Mouse (Mus musculus) megakaryocyte, embryonic 14.5 days (primary cell): ENCODE measurements around the gene 1190005I06Rik. TPM values are rescaled to one million over a fixed set of nuclear protein-coding genes. Genes with fewer than 3 reads are reported as not detected.
A peak's percentile ranks its signal among the peaks of the same experiment; 100 is the strongest.

Experiments used
- H3K27me3 ChIP-seq: replicated peaks from 2 replicates; pipeline ENCODE3; 2012; ENCODE audit warnings: inconsistent platforms
- H3K36me3 ChIP-seq: replicated peaks from 2 replicates; pipeline ENCODE3; 2012; ENCODE audit warnings: low read length, inconsistent platforms, mixed read lengths
- H3K4me1 ChIP-seq: 2 replicates; pipeline ENCODE4 v1.6.1; 2012; ENCODE audit warnings: inconsistent platforms
- H3K4me3 ChIP-seq: replicated peaks from 2 replicates; pipeline ENCODE3; 2012; ENCODE audit warnings: moderate library complexity, mild to moderate bottlenecking, inconsistent platforms
- H3K9me3 ChIP-seq: 2 replicates; pipeline ENCODE4 v1.6.1; 2012; ENCODE audit warnings: inconsistent platforms
- FLI1 ChIP-seq: IDR thresholded peaks from 2 replicates; pipeline ENCODE4 v1.6.1; 2012; ENCODE audit warnings: low read length, inconsistent platforms, mixed read lengths
- GATA1 ChIP-seq: IDR thresholded peaks from 3 replicates; pipeline ENCODE4 v1.6.1; 2012; ENCODE audit warnings: mixed read lengths, low read length, inconsistent platforms, borderline replicate concordance
- polyA plus RNA-seq: library from polyadenylated mRNA; stranded (reverse); fragments of >175 nt; gene quantifications from 2 replicates; pipeline ENCODE4 v1.2.3, GENCODE M21; 2012; ENCODE audit warnings: low replicate concordance; ENCODE audit not compliant: insufficient read depth

The 1190005I06Rik gene
- polyA plus RNA-seq, 1 experiment = 3.6 TPM

GRCm38 (mm10) chr8:120668374-120668905 is 21.0 kb upstream of the 1190005I06Rik start, which contains the start of gene Emc8:
Gene Emc8 (minus strand): TSS chr8:120668573.
- H3K4me3 ChIP-seq = peak within 1 kb of the TSS; percentile 100
- H3K36me3 ChIP-seq = peaks cover 58% of the 10 kb centered on the region
- no peaks in the 10 kb centered on the region for H3K27me3 ChIP-seq
- peaks cover 77% of the 10 kb centered on the region for H3K4me1 ChIP-seq
- TF ChIP-seq GATA1 = no peak
- TF ChIP-seq FLI1 = no peak
- H3K9me3 ChIP-seq = no peaks in the 10 kb centered on the region

- Histone ChIP-seq H3K36me3 (peaks cover 58% of the 10 kb centered on the region), H3K4me1 (peaks cover 75% of the 10 kb centered on the region), H3K9me3 (no peaks in the 10 kb centered on the region), H3K27me3 (no peaks in the 10 kb centered on the region), H3K4me3 (peak within 1 kb of the TSS; percentile 100)
- TF ChIP-seq FLI1 = no peak
- no peak for TF ChIP-seq GATA1
Measured at GRCm38 (mm10) chr8:120667561-120668373, 20.3 kb upstream of the 1190005I06Rik start, which contains the start of the genes Gm27021 and Cox4i1. Gene Gm27021 (minus strand): TSS chr8:120668079. Gene Cox4i1 (plus strand): TSS chr8:120668222.

GRCm38 (mm10) chr8:120666807-120667470 is 19.5 kb upstream of the 1190005I06Rik start:
- Histone ChIP-seq H3K27me3 (no peaks in the 10 kb centered on the region), H3K4me1 (peaks cover 72% of the 10 kb centered on the region), H3K4me3 (peak overlapping the region; percentile 100), H3K36me3 (peaks cover 50% of the 10 kb centered on the region), H3K9me3 (no peaks in the 10 kb centered on the region)
- no peak for TF ChIP-seq FLI1
- TF ChIP-seq GATA1 = no peak

- H3K27me3 ChIP-seq = no peaks in the 10 kb centered on the region
- peaks cover 44% of the 10 kb centered on the region for H3K36me3 ChIP-seq
- H3K9me3 ChIP-seq = no peaks in the 10 kb centered on the region
- TF ChIP-seq GATA1 (no peak), FLI1 (no peak)
- peak overlapping the region; percentile 100 for H3K4me3 ChIP-seq
- peaks cover 70% of the 10 kb centered on the region for H3K4me1 ChIP-seq
Measured at GRCm38 (mm10) chr8:120665726-120666455, 18.5 kb upstream of the 1190005I06Rik start.

- Histone ChIP-seq H3K4me3 (peak overlapping the region; percentile 78), H3K36me3 (peaks cover 45% of the 10 kb centered on the region), H3K27me3 (no peaks in the 10 kb centered on the region), H3K9me3 (no peaks in the 10 kb centered on the region), H3K4me1 (peaks cover 71% of the 10 kb centered on the region)
- TF ChIP-seq GATA1 (no peak), FLI1 (no peak)
Measured at GRCm38 (mm10) chr8:120664566-120664965, 17.1 kb upstream of the 1190005I06Rik start.

- H3K4me1 ChIP-seq = peaks cover 30% of the 10 kb centered on the region
- no peak overlapping the region for H3K4me3 ChIP-seq
- TF ChIP-seq FLI1 (no peak), GATA1 (no peak)
- no peaks in the 10 kb centered on the region for H3K9me3 ChIP-seq
- H3K27me3 ChIP-seq = no peaks in the 10 kb centered on the region
- H3K36me3 ChIP-seq = peaks cover 89% of the 10 kb centered on the region
Measured at GRCm38 (mm10) chr8:120657415-120657814, 10.0 kb upstream of the 1190005I06Rik start.

- Histone ChIP-seq H3K9me3 (no peaks in the 10 kb centered on the region), H3K36me3 (peaks cover 91% of the 10 kb centered on the region), H3K27me3 (no peaks in the 10 kb centered on the region), H3K4me1 (peaks cover 21% of the 10 kb centered on the region), H3K4me3 (no peak overlapping the region)
- no peak for TF ChIP-seq GATA1
- TF ChIP-seq FLI1 = no peak
Measured at GRCm38 (mm10) chr8:120656322-120657052, 9.1 kb upstream of the 1190005I06Rik start.

GRCm38 (mm10) chr8:120644663-120645062 is 2.8 kb downstream of the 1190005I06Rik start:
- TF ChIP-seq FLI1 (no peak), GATA1 (no peak)
- Histone ChIP-seq H3K9me3 (peaks cover 5% of the 10 kb centered on the region; the same call in 1 of the 2 replicates), H3K27me3 (peaks cover 74% of the 10 kb centered on the region), H3K4me1 (peaks cover 16% of the 10 kb centered on the region), H3K36me3 (no peaks in the 10 kb centered on the region), H3K4me3 (no peak overlapping the region)
